Mouse (Mus musculus): ENCODE measurements around the gene Eva1c.

- TF ChIP-seq CTCF (IDR thresholded peaks at IDR 0.05; ENCODE audit: control insufficient read depth, insufficient read depth, low read length) = no peak
- no peak for TF ChIP-seq POLR2A (IDR thresholded peaks at IDR 0.05; ENCODE audit: borderline replicate concordance, control insufficient read depth, low read depth, low read length)
These were observed 37.9 kb upstream of the Eva1c start for GRCm38 (mm10) chr16:90788580-90788979.
